Mouse (Mus musculus) monocyte, adult 2 months (primary cell): ENCODE results near the gene Gm21541.
"Not testable (repeated sequence)": the region's sequence is repeated elsewhere in the genome, so short reads cannot be mapped to it uniquely, and the experiment has no call there.

Experiments
- DNase-seq, 2 experiments: peaks; one replicate each; pipeline ENCODE4 v3.0.0; 2022; ENCODE audit warnings: low spot score in 2 of 2, low read depth in 1 of 2

The Gm21541 gene

GRCm38 (mm10) chr4:41903310-41903709, at the start of gene Gm21541:
Gm21541 (plus strand) TSS chr4:41903610.
- not testable (repeated sequence) for DNase-seq

- DNase-seq = not testable (repeated sequence)
Measured at GRCm38 (mm10) chr4:41941272-41941671, 37.9 kb downstream of the Gm21541 start, which contains the start of gene Gm20878. Gm20878 (plus strand) TSS chr4:41941572.
